Mouse (Mus musculus): ENCODE results near the gene Osbpl6. TPM values are rescaled to one million over a fixed set of nuclear protein-coding genes. Genes with fewer than 3 reads are reported as not detected.
A peak's percentile ranks its signal among the peaks of the same experiment; 100 is the strongest.

The Osbpl6 gene
- polyA plus RNA-seq, 1 experiment, result 35.1 TPM

DNA sequence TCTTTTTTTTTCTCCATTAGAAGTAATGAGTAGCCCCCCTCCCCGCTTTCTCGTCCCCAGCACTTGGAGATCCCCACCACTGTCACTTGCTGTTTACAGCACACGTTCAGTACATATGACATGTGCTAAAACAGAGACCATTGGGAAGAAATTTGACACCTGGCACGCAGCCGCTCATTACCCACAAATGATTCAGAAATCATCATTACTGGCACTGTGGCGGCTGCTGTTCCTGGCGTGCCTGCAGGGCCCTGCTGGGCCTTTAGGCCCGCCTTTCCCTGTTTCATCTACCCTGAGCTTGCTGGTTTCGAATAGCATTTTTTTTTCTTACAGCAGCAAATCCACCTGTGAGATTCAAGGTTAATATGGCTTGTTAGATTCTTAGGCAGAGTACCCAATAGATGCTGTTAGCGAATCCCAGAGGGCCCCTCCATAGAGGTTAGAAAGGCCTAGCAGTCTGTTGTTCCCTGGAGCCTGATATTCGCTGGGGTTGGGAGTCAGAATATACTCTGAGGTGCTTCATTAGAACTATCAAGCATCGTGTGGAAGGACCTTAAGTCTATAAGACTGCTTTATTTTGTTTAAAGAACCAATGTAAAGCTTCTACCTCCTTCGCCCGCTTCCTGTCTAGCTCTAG lies 126.3 kb downstream of the Osbpl6 start:
- H3K27ac ChIP-seq (ENCODE audit: insufficient read depth, low read depth, low read length), result no peak overlapping the region
- TF ChIP-seq CTCF (conservative IDR thresholded peaks at IDR 0.05; ENCODE audit: insufficient read depth, insufficient read length, low read depth, low read length) (no peak), POLR2A (IDR thresholded peaks at IDR 0.05; ENCODE audit: low read depth, low read length) (no peak)
- peaks cover 3% of the 10 kb centered on the region; the same call in 1 of the 2 replicates for H3K4me1 ChIP-seq (ENCODE audit: control insufficient read depth, insufficient read depth, low read length)
- no peak overlapping the region for H3K4me3 ChIP-seq (ENCODE audit: insufficient read depth, low read depth, low read length)
- H3K36me3 ChIP-seq (ENCODE audit: control insufficient read depth, insufficient read depth, low read length), result no peaks in the 10 kb centered on the region
- whole genome bisulfite sequencing, result 78% methylated on average over 14 of the region's 14 CpGs
- no peak for DNase-seq
- H3K27me3 ChIP-seq (replicated peaks; ENCODE audit: control insufficient read depth, insufficient read depth, low read length), result no peaks in the 10 kb centered on the region

DNA sequence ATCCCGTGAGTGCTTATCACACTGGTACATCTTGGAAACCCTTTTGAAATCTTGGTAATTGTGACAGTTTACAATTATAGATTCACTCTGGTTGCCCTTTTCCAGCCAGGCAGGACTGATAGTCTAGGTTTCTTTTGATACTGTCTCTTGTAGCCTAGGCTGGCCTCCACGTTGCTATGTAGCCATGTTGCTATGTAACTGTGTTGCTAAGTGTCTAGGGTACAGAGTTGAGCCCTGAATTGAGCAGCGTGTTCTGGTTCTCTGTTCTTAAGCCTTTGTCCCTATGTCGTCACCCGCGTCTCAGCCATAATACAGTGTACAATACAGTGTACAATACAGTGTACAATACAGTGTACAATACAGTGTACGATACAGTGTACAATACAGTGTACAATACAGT lies 128.6 kb downstream of the Osbpl6 start:
- no peak overlapping the region for H3K27ac ChIP-seq (ENCODE audit: insufficient read depth, low read depth, low read length)
- no peak overlapping the region for H3K4me3 ChIP-seq (ENCODE audit: insufficient read depth, low read depth, low read length)
- DNase-seq, result no peak
- H3K36me3 ChIP-seq (ENCODE audit: control insufficient read depth, insufficient read depth, low read length), result no peaks in the 10 kb centered on the region
- WGBS, result 87% methylated on average over 7 of the region's 7 CpGs
- no peaks in the 10 kb centered on the region for H3K27me3 ChIP-seq (replicated peaks; ENCODE audit: control insufficient read depth, insufficient read depth, low read length)
- H3K4me1 ChIP-seq (ENCODE audit: control insufficient read depth, insufficient read depth, low read length), result peaks cover 3% of the 10 kb centered on the region; the same call in 1 of the 2 replicates
- no peak for TF ChIP-seq POLR2A (IDR thresholded peaks at IDR 0.05; ENCODE audit: low read depth, low read length)
- no peak for TF ChIP-seq CTCF (conservative IDR thresholded peaks at IDR 0.05; ENCODE audit: insufficient read depth, insufficient read length, low read depth, low read length)

DNA sequence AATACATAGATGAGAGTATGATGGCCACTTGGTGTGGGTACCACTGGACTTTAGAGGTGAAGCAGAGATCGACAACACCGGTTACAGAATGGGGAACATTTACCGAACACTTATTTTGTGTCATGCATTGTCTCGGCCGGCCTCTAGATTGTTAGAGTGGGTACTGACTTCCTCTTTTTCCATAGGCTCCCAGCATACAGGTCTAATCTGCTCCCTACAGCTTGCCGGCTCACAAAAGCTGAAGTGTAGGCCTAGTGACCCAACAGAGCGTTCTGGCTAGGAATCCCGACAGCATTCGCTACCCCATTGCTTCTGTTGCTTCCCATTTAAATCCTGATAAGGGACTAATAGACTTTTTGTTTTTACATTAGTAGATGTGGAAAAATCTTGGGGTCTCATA lies 135.6 kb downstream of the Osbpl6 start:
- Histone ChIP-seq H3K4me3 (ENCODE audit: insufficient read depth, low read depth, low read length) (no peak overlapping the region), H3K27ac (ENCODE audit: insufficient read depth, low read depth, low read length) (no peak overlapping the region), H3K36me3 (ENCODE audit: control insufficient read depth, insufficient read depth, low read length) (peaks cover 2% of the 10 kb centered on the region), H3K4me1 (ENCODE audit: control insufficient read depth, insufficient read depth, low read length) (peaks cover 5% of the 10 kb centered on the region; the same call in 1 of the 2 replicates), H3K27me3 (replicated peaks; ENCODE audit: control insufficient read depth, insufficient read depth, low read length) (no peaks in the 10 kb centered on the region)
- 91% methylated on average over 9 of the region's 9 CpGs for WGBS
- no peak for TF ChIP-seq POLR2A (IDR thresholded peaks at IDR 0.05; ENCODE audit: low read depth, low read length)
- TF ChIP-seq CTCF (conservative IDR thresholded peaks at IDR 0.05; ENCODE audit: insufficient read depth, insufficient read length, low read depth, low read length), result no peak
- no peak for DNase-seq

- 48% methylated on average over 5 of the region's 5 CpGs for WGBS
- Histone ChIP-seq H3K4me1 (ENCODE audit: control insufficient read depth, insufficient read depth, low read length) (peaks cover 2% of the 10 kb centered on the region; the same call in 1 of the 2 replicates), H3K36me3 (ENCODE audit: control insufficient read depth, insufficient read depth, low read length) (peaks cover 2% of the 10 kb centered on the region), H3K27ac (ENCODE audit: insufficient read depth, low read depth, low read length) (no peak overlapping the region), H3K27me3 (replicated peaks; ENCODE audit: control insufficient read depth, insufficient read depth, low read length) (no peaks in the 10 kb centered on the region), H3K4me3 (ENCODE audit: insufficient read depth, low read depth, low read length) (no peak overlapping the region)
- TF ChIP-seq CTCF (conservative IDR thresholded peaks at IDR 0.05; ENCODE audit: insufficient read depth, insufficient read length, low read depth, low read length) (no peak), POLR2A (IDR thresholded peaks at IDR 0.05; ENCODE audit: low read depth, low read length) (no peak)
- peak; percentile 50 for DNase-seq
Measured at GRCm38 (mm10) chr2:76542921-76543320, 136.6 kb downstream of the Osbpl6 start.

DNA sequence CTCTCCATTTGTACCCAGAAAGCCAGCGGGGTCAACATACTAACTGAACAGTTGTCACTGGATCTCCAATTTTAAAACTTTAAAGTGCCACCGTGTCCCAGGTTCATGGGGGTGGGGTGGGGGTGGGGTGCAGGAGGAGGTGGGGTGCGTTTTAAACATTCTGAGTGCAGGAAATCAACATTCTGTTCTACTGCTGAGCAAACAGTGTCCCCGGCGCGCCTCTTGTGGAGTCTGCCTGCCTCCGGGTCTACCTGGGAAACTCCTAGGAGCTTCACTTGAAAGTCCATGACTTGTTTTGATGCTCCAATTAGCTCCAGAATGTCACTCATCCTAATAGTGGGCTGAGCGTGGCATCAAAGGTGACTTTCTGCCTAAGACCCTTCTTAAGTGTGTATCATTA lies 139.2 kb downstream of the Osbpl6 start:
- no peak for TF ChIP-seq CTCF (conservative IDR thresholded peaks at IDR 0.05; ENCODE audit: insufficient read depth, insufficient read length, low read depth, low read length)
- no peak for TF ChIP-seq POLR2A (IDR thresholded peaks at IDR 0.05; ENCODE audit: low read depth, low read length)
- DNase-seq, result no peak
- H3K4me3 ChIP-seq (ENCODE audit: insufficient read depth, low read depth, low read length), result no peak overlapping the region
- no peaks in the 10 kb centered on the region for H3K27me3 ChIP-seq (replicated peaks; ENCODE audit: control insufficient read depth, insufficient read depth, low read length)
- no peak overlapping the region for H3K27ac ChIP-seq (ENCODE audit: insufficient read depth, low read depth, low read length)
- H3K36me3 ChIP-seq (ENCODE audit: control insufficient read depth, insufficient read depth, low read length), result peaks cover 7% of the 10 kb centered on the region
- 61% methylated on average over 8 of the region's 8 CpGs for WGBS
- H3K4me1 ChIP-seq (ENCODE audit: control insufficient read depth, insufficient read depth, low read length), result peaks cover 2% of the 10 kb centered on the region; the same call in 1 of the 2 replicates

- H3K4me1 ChIP-seq (ENCODE audit: control insufficient read depth, insufficient read depth, low read length), result no peaks in the 10 kb centered on the region
- H3K4me3 ChIP-seq (ENCODE audit: insufficient read depth, low read depth, low read length), result no peak overlapping the region
- WGBS, result 63% methylated on average over 10 of the region's 10 CpGs
- TF ChIP-seq POLR2A (IDR thresholded peaks at IDR 0.05; ENCODE audit: low read depth, low read length) (no peak), CTCF (conservative IDR thresholded peaks at IDR 0.05; ENCODE audit: insufficient read depth, insufficient read length, low read depth, low read length) (no peak)
- H3K27ac ChIP-seq (ENCODE audit: insufficient read depth, low read depth, low read length), result no peak overlapping the region
- H3K36me3 ChIP-seq (ENCODE audit: control insufficient read depth, insufficient read depth, low read length), result peaks cover 8% of the 10 kb centered on the region
- DNase-seq, result no peak
- H3K27me3 ChIP-seq (replicated peaks; ENCODE audit: control insufficient read depth, insufficient read depth, low read length), result no peaks in the 10 kb centered on the region
Measured at GRCm38 (mm10) chr2:76548171-76548570, 141.9 kb downstream of the Osbpl6 start.

DNA sequence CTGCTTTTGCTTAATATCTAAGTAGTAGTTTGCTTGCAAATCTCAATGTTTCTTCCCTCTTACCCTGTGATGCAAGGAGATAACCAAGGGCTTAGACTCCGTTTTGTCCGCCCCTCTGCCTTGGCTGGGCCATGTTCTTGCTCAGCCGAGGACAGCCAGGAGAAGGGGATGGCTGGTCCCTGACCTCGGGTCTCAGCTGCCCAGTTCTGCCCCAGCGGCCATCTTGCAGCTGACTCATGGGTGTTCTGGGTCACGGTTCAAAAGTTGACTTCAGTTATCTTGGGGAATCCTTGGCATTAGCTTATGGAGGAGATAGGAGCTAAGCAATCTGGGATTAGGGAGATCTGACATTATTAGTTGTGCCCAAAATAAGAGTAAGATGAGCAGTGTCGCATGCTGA lies 142.5 kb downstream of the Osbpl6 start:
- 60% methylated on average over 7 of the region's 7 CpGs for WGBS
- H3K27ac ChIP-seq (ENCODE audit: insufficient read depth, low read depth, low read length), result no peak overlapping the region
- DNase-seq, result no peak
- H3K4me3 ChIP-seq (ENCODE audit: insufficient read depth, low read depth, low read length), result no peak overlapping the region
- H3K4me1 ChIP-seq (ENCODE audit: control insufficient read depth, insufficient read depth, low read length), result no peaks in the 10 kb centered on the region
- TF ChIP-seq POLR2A (IDR thresholded peaks at IDR 0.05; ENCODE audit: low read depth, low read length), result no peak
- no peak for TF ChIP-seq CTCF (conservative IDR thresholded peaks at IDR 0.05; ENCODE audit: insufficient read depth, insufficient read length, low read depth, low read length)
- H3K36me3 ChIP-seq (ENCODE audit: control insufficient read depth, insufficient read depth, low read length), result peaks cover 8% of the 10 kb centered on the region
- H3K27me3 ChIP-seq (replicated peaks; ENCODE audit: control insufficient read depth, insufficient read depth, low read length), result no peaks in the 10 kb centered on the region

Data from kidney, adult 2 months (tissue).